In genomic region chr5:20509606-20510005, GRCm38 (mm10) we compare ENCODE assay signal across 21 mouse cellular contexts.
A peak's percentile ranks its signal among the peaks of the same experiment; 100 is the strongest.
DNase-seq lines count a peak whose midpoint lies in the region; ATAC-seq and TF ChIP-seq lines count a peak whose summit lies in the region.
"Had no signal": no experiment of that assay in that cellular context is flagged by ENCODE, and none has a peak within 500 bp of the region (broad histone marks: within the 10 kb centered on the region; RNA-seq: fewer than 3 reads in every experiment).

No protein-coding gene starts in this region.

- no peak overlapping the region for H3K4me3 ChIP-seq in forebrain, embryonic 14.5 days (ENCODE audit: low read depth, low read length)
- H3K4me3 ChIP-seq in forebrain, embryonic 11.5 days (ENCODE audit: low read depth, low read length): no peak overlapping the region
- no peak overlapping the region; the same call in 1 of the 2 replicates for H3K4me3 ChIP-seq in G1E (ENCODE audit: low read depth, low read length)
- H3K4me3 ChIP-seq in forebrain, embryonic 16.5 days (replicated peaks; ENCODE audit: low read length): no peak overlapping the region
- H3K4me3 ChIP-seq: gastrocnemius, adult 2 months; heart, embryonic 13.5 days; hindbrain, embryonic 12.5 days had no signal

- WGBS in forebrain, embryonic 14.5 days: 47% methylated on average over 6 of the region's 6 CpGs
- 65% methylated on average over 6 of the region's 6 CpGs for WGBS in forebrain, embryonic 11.5 days
- WGBS in forebrain, embryonic 16.5 days: 30% methylated on average over 6 of the region's 6 CpGs

- no peak overlapping the region for H3K4me2 ChIP-seq in forebrain, embryonic 14.5 days (ENCODE audit: low read length)
- no peak overlapping the region for H3K4me2 ChIP-seq in forebrain, embryonic 11.5 days (ENCODE audit: low read depth, low read length, severe bottlenecking)
- no peak overlapping the region for H3K4me2 ChIP-seq in forebrain, embryonic 16.5 days (ENCODE audit: low read length)
- H3K4me2 ChIP-seq: heart, embryonic 13.5 days; hindbrain, embryonic 12.5 days had no signal

- H3K4me1 ChIP-seq in forebrain, embryonic 14.5 days (ENCODE audit: control insufficient read depth, insufficient read depth, low read length): 0 out of 2 replicates have a peak, but pooled peaks cover 3% of the 10 kb centered on the region
- H3K4me1 ChIP-seq in forebrain, embryonic 11.5 days (replicated peaks; ENCODE audit: control insufficient read depth, insufficient read depth, low read length): no peaks in the 10 kb centered on the region
- H3K4me1 ChIP-seq in G1E (ENCODE audit: insufficient read depth, low read depth, low read length): peaks cover 26% of the 10 kb centered on the region
- peaks cover 6% of the 10 kb centered on the region; the same call in 1 of the 2 replicates for H3K4me1 ChIP-seq in forebrain, embryonic 16.5 days (replicated peaks; ENCODE audit: control insufficient read depth, insufficient read depth, low read length)

- peak; percentile 60 for ATAC-seq in forebrain, embryonic 14.5 days
- no peak for ATAC-seq in forebrain, embryonic 11.5 days (replicated peaks; ENCODE audit: low FRiP score)
- peak; percentile 82 for ATAC-seq in G1E (ENCODE audit: extremely low read depth, insufficient number of reproducible peaks, low FRiP score, poor library complexity, severe bottlenecking)
- ATAC-seq in forebrain, embryonic 16.5 days: peak; percentile 66
- ATAC-seq in monocyte, adult 5-6 weeks (replicated peaks; ENCODE audit: insufficient number of reproducible peaks, low FRiP score, low TSS enrichment, poor library complexity, severe bottlenecking): no peak
- ATAC-seq: hindbrain, embryonic 16.5 days; inflammation-experienced regulatory T-cells, adult 6 months had no signal

- TF ChIP-seq CTCF in G1E (IDR thresholded peaks at IDR 0.05; ENCODE audit: low read depth, low read length): no peak

- H3K27me3 ChIP-seq in forebrain, embryonic 14.5 days (replicated peaks; ENCODE audit: control insufficient read depth, insufficient read depth, low read length): no peaks in the 10 kb centered on the region
- no peaks in the 10 kb centered on the region for H3K27me3 ChIP-seq in forebrain, embryonic 11.5 days (ENCODE audit: control insufficient read depth, insufficient read depth, low read length)
- H3K27me3 ChIP-seq in G1E (ENCODE audit: insufficient read depth, low read length): 0 out of 2 replicates have a peak, but pooled peaks cover 2% of the 10 kb centered on the region
- H3K27me3 ChIP-seq in forebrain, embryonic 16.5 days (replicated peaks; ENCODE audit: control insufficient read depth, insufficient read depth, low read length): no peaks in the 10 kb centered on the region
- H3K27me3 ChIP-seq: heart, embryonic 13.5 days; hindbrain, embryonic 12.5 days had no signal

- peak; percentile 29 for DNase-seq in forebrain, embryonic 14.5 days (ENCODE audit: low spot score)
- no peak for DNase-seq in forebrain, embryonic 11.5 days (ENCODE audit: low spot score)
- DNase-seq in G1E (ENCODE audit: low spot score) (peak; percentile 6), R1 (ENCODE audit: low read depth, low spot score) (peak; percentile 8)
- DNase-seq in heart, adult 9 months (ENCODE audit: low spot score in 2 of 2): no peak
- no peak for DNase-seq in T-cell, adult 2 months (ENCODE audit: low spot score)
- DNase-seq: adrenal gland, adult 8-10 months; adrenal gland, postnatal 36 days; cerebellum, adult 11 months; cerebellum, adult 9-10 months; cerebellum, postnatal 25 days; gastrocnemius, adult 2 months; gastrocnemius, postnatal 25 days; heart, postnatal 4 days; kidney, adult 2 months had no signal

- H3K9me3 ChIP-seq in forebrain, embryonic 14.5 days (replicated peaks; ENCODE audit: control insufficient read depth, low read length): no peaks in the 10 kb centered on the region
- H3K9me3 ChIP-seq in forebrain, embryonic 11.5 days (ENCODE audit: control insufficient read depth, low read length): no peaks in the 10 kb centered on the region
- no peaks in the 10 kb centered on the region for H3K9me3 ChIP-seq in G1E (replicated peaks)
- H3K9me3 ChIP-seq in forebrain, embryonic 16.5 days (ENCODE audit: control insufficient read depth, low read length): no peaks in the 10 kb centered on the region
- H3K9me3 ChIP-seq: heart, embryonic 13.5 days; hindbrain, embryonic 12.5 days had no signal

- no peaks in the 10 kb centered on the region for H3K36me3 ChIP-seq in forebrain, embryonic 14.5 days (ENCODE audit: control insufficient read depth, insufficient read depth, low read length)
- H3K36me3 ChIP-seq in forebrain, embryonic 11.5 days (ENCODE audit: control insufficient read depth, insufficient read depth, low read length): no peaks in the 10 kb centered on the region
- H3K36me3 ChIP-seq in G1E (replicated peaks): no peaks in the 10 kb centered on the region
- H3K36me3 ChIP-seq in forebrain, embryonic 16.5 days (ENCODE audit: control insufficient read depth, insufficient read depth): no peaks in the 10 kb centered on the region
- H3K36me3 ChIP-seq: heart, embryonic 13.5 days; hindbrain, embryonic 12.5 days had no signal

- no peak overlapping the region for H3K9ac ChIP-seq in forebrain, embryonic 14.5 days (ENCODE audit: low read length)
- H3K9ac ChIP-seq in forebrain, embryonic 11.5 days (ENCODE audit: low read length): no peak overlapping the region
- H3K9ac ChIP-seq in forebrain, embryonic 16.5 days (replicated peaks; ENCODE audit: low read depth, low read length): no peak overlapping the region
- H3K9ac ChIP-seq: heart, embryonic 13.5 days; hindbrain, embryonic 12.5 days had no signal

- H3K27ac ChIP-seq in forebrain, embryonic 14.5 days (ENCODE audit: low read depth, low read length): no peak overlapping the region
- no peak overlapping the region for H3K27ac ChIP-seq in forebrain, embryonic 11.5 days (ENCODE audit: low read depth, low read length)
- H3K27ac ChIP-seq in forebrain, embryonic 16.5 days (ENCODE audit: low read length): no peak overlapping the region
- H3K27ac ChIP-seq: gastrocnemius, adult 2 months; heart, embryonic 13.5 days; hindbrain, embryonic 12.5 days had no signal

Comparison
In these comparisons a context has a peak if more than half of its experiments do, and no peak if none do; other contexts are left out.
1. ATAC-seq: peak in forebrain, embryonic 14.5 days (single experiment), G1E (single experiment) and forebrain, embryonic 16.5 days (single experiment); none in forebrain, embryonic 11.5 days (single experiment) and monocyte, adult 5-6 weeks (single experiment).
2. DNase-seq: peak in forebrain, embryonic 14.5 days (single experiment), G1E (single experiment) and R1 (single experiment); none in forebrain, embryonic 11.5 days (single experiment), heart, adult 9 months (0 of 2) and T-cell, adult 2 months (single experiment).